Mouse (Mus musculus) gastrocnemius, adult 8-10 months (tissue): ENCODE measurements around the gene Micall2. TPM values are rescaled to one million over a fixed set of nuclear protein-coding genes. Genes with fewer than 3 reads are reported as not detected.

Experiments used
- DNase-seq, 2 experiments: peaks; one replicate each; pipeline ENCODE4 v3.0.0; 2022; ENCODE audit warnings: low spot score in 2 of 2
- microRNA-seq: library from miRNA; unstranded; fragments of <30 nt; microRNA quantifications from one replicate; pipeline ENCODE4 v1.2.0, GENCODE M21; 2022
- total RNA-seq, 4 experiments: library from RNA; stranded (reverse); gene quantifications; 2 replicates each; pipeline ENCODE4 v1.2.4; 2022

Gene Micall2
- total RNA-seq, 4 experiments from 2014 or later, result 0.24 to 0.74 (median 0.37) TPM

DNA sequence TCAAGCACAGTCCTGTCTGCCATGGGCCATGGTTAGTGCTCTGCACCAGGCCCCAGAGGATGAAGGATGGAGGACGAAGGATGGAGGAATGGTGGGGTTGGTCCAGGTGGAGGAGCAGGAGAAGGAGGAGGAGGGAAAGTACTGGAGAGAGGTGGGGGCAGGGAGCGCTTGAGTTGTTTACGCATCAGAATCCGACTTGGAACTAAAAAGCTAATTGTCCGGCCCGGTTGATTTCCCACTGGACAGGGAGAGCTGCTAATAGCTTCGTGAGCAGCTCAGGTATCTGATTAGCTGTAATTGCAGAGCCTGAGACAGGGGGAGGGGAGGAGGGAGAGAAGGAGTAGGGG lies 53.5 kb downstream of the Micall2 start:
- no peak for DNase-seq

DNA sequence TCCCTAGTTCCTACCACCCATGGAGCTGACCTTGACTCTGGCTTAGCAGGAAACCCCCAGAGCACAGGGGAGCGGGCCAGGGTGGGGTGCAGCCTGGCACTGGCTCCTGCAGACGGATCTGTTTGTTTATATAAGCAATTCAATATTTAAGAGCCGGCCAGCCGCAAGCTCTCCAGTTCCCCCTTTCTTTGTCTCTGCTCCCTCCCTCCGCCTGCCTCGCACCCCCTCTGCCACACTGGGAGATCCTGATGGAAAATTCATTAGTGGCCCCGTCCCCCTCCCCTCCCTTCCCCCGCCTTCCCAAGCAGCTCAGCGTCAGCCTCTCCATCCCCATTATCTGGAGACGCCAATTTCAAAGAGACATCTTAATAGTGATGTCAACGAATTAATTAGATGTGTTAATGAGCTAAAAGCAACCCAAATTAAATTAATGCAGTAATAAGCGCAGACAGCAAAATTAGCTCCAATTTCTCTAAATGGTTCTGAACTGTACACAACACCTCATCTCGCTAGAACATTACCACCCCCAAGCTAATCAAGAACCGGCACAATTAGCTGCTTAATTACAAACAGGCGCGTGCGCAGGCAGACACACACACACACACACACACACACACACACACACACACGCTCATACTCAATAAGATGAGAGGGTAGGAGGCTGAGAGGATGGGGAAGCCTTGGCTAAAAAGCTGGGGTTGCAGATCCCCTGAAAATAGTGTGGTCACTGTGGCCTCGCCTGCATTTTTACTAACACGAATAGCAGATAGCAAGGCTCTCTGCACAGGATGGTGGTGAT lies 54.1 kb downstream of the Micall2 start:
- no peak for DNase-seq

DNA sequence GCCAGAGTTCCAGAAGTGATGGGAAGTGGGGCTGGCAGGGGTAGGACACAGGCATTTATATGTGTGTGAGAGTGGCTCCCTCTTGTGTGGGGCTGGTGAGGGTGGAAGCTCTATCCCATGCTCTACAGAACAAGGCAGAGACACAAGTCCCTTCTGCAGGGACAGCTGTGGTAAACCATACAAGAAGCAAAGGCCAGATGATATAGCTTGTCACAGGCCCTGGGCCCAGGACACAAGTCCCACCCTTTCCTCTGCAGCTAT lies 60.5 kb downstream of the Micall2 start:
- DNase-seq, result no peak

DNA sequence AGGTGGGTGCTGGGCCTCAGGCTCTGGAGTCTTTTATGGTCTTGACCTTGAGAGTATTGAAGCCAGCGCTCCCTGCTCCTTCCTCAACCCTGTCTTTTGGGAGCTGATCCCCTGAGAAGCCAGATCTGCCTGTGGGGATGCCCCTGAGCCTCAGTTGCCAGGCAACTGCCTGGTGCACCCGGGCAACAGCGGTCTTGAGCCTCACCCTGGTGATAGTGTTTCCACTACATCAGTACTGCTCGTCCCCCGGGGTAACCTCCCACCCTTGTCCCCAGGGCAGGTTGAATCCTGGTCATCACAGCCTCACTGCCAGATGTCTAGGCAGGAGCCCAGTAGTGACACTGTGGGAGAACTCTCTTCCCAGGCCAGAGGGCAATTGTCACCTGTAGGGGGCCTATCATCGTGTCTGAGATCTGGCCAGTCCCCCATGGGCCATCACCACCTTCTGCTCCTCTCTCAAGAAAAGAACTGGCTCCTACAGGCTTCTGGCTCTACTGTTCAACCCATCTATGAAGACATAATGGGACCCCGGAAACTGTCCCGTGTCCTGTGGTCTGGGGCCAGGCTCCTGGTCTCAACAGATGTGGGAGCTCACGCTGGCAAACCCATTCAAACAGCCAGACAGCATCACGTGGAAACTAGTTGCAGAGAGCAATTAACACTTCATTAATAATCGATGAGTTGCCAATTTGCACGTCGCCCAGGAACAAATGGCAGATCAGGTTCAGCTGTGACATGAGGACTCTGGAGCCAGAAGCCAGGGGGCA lies 61.0 kb downstream of the Micall2 start:
- no peak for DNase-seq

DNA sequence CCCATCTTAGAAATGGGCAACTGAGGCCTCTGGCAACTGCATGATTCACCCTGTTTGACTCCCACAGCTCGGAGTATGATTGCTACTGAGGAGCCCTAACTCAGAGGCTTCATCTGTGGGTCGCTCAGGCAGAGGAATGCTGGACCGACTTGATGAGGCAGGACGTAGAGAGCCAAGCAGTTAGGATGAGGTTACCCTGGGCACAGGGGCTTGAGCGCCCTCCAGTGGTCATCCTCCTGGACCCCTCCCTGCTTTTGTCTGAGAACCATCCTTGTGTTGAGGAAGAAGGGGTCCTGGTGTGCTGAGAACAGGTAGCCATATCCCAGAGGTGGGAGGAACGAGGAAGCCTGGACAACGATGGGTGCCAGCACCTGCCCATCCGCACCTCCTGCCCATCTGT lies 66.8 kb downstream of the Micall2 start:
- DNase-seq, result no peak

DNA sequence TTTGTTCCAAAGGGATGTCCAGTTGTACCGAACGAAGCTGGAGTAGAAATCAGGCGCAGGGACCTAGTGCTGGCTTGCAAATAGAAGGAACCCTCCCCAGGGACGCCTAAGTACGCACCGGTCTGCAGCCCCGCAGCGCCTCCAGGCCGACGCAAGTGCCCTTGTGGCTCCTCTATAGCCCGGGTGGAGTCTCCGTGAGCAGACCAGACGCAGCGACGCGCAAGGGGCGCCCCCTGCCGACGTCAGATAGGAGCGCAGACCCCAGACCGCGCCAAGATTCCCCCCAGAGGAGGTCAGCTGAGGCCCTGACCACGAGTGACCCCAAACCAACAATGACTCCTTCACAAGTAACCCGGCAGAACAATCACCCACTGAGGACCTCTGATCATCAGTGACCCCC lies 67.6 kb downstream of the Micall2 start:
- DNase-seq, result peak; percentile 36 to 40

DNA sequence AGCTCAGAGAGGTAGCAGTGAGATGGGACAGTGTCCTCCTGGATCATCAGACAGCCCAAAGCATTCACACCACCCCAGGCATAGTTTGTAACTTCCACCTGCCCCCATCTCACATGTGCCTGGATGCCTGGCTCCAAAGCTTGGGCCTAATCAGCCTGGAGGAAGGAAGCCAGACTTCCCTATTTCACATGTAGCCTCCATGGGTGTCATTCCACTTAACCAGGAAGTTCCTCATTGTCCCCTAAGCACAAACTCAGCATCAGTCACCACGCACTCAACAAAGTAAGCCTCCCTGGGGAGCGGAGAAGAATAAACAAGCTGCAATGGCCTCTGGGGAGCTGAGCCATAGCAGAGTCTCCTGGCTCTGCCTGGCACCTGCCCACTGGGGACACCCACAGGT lies 69.6 kb downstream of the Micall2 start:
- no peak for DNase-seq

DNA sequence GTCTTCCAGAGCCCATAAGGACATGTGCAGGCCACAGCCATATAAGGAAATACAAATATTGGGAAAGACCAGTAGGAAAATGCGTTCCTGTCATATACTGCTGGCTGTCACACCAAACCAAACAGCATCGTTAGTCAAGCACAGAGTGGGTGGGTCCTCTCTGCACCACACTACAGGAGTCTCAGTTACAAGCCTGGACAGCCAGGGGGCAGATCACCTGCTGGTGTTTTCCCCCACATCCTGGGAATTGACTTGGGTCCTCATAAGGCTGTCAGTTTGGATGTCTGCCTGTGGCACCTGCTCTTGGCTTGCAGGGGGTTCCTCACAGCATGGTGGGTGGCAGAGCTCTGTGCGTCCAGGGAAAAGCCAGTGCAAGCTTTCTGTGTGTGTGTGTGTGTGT lies 70.8 kb downstream of the Micall2 start:
- DNase-seq, result no peak

DNA sequence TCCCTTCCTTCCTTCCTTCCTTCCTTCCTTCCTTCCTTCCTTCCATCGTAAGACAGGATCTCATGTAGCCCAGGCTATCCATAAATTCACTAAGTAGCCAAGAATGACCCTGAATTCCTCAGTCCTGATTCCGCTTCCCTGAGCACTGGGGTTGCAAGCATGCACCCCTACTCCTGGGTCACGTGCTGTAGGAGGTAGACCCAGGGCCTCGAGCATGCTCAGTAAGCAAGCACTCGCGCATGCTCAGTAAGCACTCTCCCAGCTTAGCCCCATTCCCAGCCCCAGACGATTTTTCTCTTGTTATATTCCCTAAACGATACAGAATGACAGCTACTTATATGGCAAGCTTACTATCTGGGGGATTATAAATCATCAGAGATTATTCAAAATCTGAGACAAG lies 74.4 kb downstream of the Micall2 start:
- DNase-seq, result no peak

DNA sequence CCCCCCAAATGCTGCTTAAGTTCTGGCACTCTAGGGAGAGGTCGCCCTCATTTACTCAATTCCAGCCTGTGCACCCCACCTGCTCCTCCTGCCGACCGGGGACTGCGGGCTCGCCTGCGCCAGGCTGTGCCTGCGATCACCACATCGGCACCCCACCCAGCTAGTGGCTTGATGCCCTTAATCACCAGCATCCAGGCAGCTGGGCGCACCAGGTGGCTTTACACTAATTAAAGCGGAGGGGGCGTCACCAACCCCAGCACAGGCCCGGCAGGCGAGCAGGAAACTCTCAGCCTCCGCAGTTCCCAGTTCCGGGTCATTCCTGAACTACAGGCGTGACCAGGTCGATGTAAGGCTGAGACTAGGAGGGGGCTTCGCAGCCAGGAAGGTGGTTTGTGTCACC lies 76.8 kb downstream of the Micall2 start:
- no peak for DNase-seq

DNA sequence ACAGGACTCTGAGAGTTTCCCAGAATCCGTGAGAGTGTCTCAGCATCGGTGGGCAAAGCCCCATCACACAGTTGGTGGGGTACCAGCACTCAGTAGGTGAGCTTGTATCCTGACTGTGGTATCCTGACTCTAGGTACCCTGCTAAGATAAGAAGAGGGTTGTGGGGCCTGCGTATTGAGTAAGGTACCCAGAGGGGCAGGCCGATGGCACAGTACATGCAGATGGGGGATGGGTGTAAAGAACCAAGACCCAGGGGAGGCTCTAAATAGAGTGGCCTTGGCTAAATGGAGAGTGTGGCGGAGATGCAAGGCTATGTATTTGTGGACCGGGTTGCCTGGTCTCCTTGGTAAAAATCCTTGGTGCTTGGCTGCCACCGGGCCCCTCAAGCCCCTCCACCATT lies 77.3 kb downstream of the Micall2 start:
- no peak for DNase-seq

DNA sequence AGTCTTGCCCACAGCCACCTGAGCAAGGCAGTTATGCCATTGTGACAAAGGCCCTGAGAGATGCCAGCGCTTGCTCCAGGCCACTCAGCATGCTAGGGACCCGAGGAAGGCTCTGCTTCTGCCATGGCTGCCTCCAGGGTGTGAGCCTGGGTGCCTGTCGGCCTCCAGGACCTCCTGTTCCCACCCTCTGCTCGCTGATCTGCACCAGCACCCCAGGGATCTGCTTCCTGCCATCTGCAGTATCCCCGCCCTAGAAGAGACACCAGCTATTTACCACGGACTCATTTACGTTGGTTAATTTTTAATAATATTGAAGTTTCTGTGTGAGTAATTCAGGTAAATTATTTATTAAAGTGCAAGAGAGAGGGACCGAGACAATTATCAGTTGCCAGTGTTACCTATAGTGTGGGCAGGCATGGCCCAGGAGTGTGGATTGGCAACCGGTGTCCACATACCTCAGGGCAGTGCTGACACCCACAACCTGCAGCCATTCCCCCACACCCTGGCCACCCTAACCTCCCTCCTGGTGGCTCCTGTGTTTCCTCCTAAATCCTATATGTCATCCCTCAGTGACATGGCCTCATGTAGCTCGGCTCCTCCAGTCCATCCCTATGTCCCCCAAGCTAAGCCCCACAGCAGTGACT lies 78.1 kb downstream of the Micall2 start:
- no peak for DNase-seq

Small RNA genes within 50 kb of the gene (microRNA-seq; reads per million reads assigned to microRNA genes)
- not detected for gene Mir7037

Other genes starting within 250 kb of the Micall2 start
- gene Uncx, start 192.8 kb downstream of the Micall2 start, total RNA-seq, result not detected
- gene Ints1, start 39.3 kb upstream of the Micall2 start, total RNA-seq, result 10 to 100 TPM; 29.3 to 37.0 (median 32.3) TPM
- 10 to 100 TPM; 15.2 to 21.2 (median 18.1) TPM for gene Mafk, start 55.2 kb upstream of the Micall2 start, total RNA-seq
- gene Tmem184a, start 83.6 kb upstream of the Micall2 start, total RNA-seq, result 1 to 10 TPM in 2 of 4 experiments, under 1 TPM in 2; 0.41 to 1.4 (median 0.88) TPM
- not detected for gene Gm26938, start 90.1 kb upstream of the Micall2 start, total RNA-seq
- gene Psmg3, start 90.5 kb upstream of the Micall2 start, total RNA-seq, result 10 to 100 TPM in 1 of 4 experiments, 1 to 10 TPM in 3; 7.8 to 10.4 (median 8.8) TPM
- not detected for gene Elfn1, start 171.6 kb upstream of the Micall2 start, total RNA-seq